Mouse (Mus musculus) testis, adult 2 months (tissue): Measurements from ENCODE around the gene Stag2. TPM values are rescaled to one million over a fixed set of nuclear protein-coding genes. Genes with fewer than 3 reads are reported as not detected.

Experiments
- H3K27ac ChIP-seq: fragments of 200-500 bp; 2 replicates; pipeline ENCODE4 v1.5.1; 2012; ENCODE audit warnings: low read depth, low read length; ENCODE audit not compliant: control insufficient read depth, insufficient read depth
- H3K27me3 ChIP-seq: fragments of 200-500 bp; 2 replicates; pipeline ENCODE4 v1.6.1; 2012; ENCODE audit warnings: mild to moderate bottlenecking, low read length, moderate library complexity; ENCODE audit not compliant: control insufficient read depth, insufficient read depth
- H3K36me3 ChIP-seq: fragments of 200-500 bp; 2 replicates; pipeline ENCODE4 v1.6.1; 2012; ENCODE audit warnings: mild to moderate bottlenecking, low read length; ENCODE audit not compliant: control insufficient read depth, insufficient read depth
- H3K4me1 ChIP-seq: fragments of 200-500 bp; 2 replicates; pipeline ENCODE4 v1.6.1; 2012; ENCODE audit warnings: low read length; ENCODE audit not compliant: control insufficient read depth, insufficient read depth
- H3K4me3 ChIP-seq: fragments of 200-500 bp; 2 replicates; pipeline ENCODE4 v1.5.1; 2012; ENCODE audit warnings: low read depth, mild to moderate bottlenecking, low read length, moderate library complexity, mixed read lengths; ENCODE audit not compliant: control insufficient read depth
- CTCF ChIP-seq: fragments of 200-500 bp; IDR thresholded peaks from 2 replicates; pipeline ENCODE4 v1.5.1; 2012; ENCODE audit warnings: low read depth, mild to moderate bottlenecking, inconsistent platforms, low read length, moderate library complexity; ENCODE audit not compliant: control insufficient read depth, insufficient read depth, insufficient replicate concordance
- POLR2A ChIP-seq: fragments of 200-500 bp; IDR thresholded peaks from 2 replicates; pipeline ENCODE4 v1.6.1; 2012; ENCODE audit warnings: low read depth, mild to moderate bottlenecking, inconsistent platforms, low read length, moderate library complexity; ENCODE audit not compliant: control insufficient read depth
- polyA plus RNA-seq: library from polyadenylated mRNA; depleted of rRNA; stranded (reverse); fragments of >200 nt; gene quantifications from 2 replicates; pipeline ENCODE4 v1.2.3, GENCODE M21; 2012; rRNA removed

Gene Stag2
- polyA plus RNA-seq, 1 experiment: 3.7 TPM

- TF ChIP-seq POLR2A (no peak), CTCF (no peak)
- no peaks in the 10 kb centered on the region for H3K36me3 ChIP-seq
- H3K4me1 ChIP-seq: no peaks in the 10 kb centered on the region
- no peaks in the 10 kb centered on the region for H3K27me3 ChIP-seq
- no peak overlapping the region for H3K4me3 ChIP-seq
- H3K27ac ChIP-seq: no peak overlapping the region
Observed at GRCm38 (mm10) chrX:42250342-42250741, 101.2 kb downstream of the Stag2 start.

- Histone ChIP-seq H3K4me3 (no peak overlapping the region), H3K27ac (no peak overlapping the region), H3K36me3 (no peaks in the 10 kb centered on the region), H3K27me3 (no peaks in the 10 kb centered on the region), H3K4me1 (no peaks in the 10 kb centered on the region)
- no peak for TF ChIP-seq POLR2A
- TF ChIP-seq CTCF: no peak
Observed at GRCm38 (mm10) chrX:42272713-42273112, 123.6 kb downstream of the Stag2 start.

GRCm38 (mm10) chrX:42290215-42290614 is 141.1 kb downstream of the Stag2 start:
- Histone ChIP-seq H3K27me3 (no peaks in the 10 kb centered on the region), H3K4me3 (no peak overlapping the region)
- TF ChIP-seq CTCF (no peak), POLR2A (no peak)

GRCm38 (mm10) chrX:42315231-42315630 is 166.1 kb downstream of the Stag2 start:
- Histone ChIP-seq H3K4me1 (no peaks in the 10 kb centered on the region), H3K4me3 (no peak overlapping the region), H3K36me3 (no peaks in the 10 kb centered on the region), H3K27ac (no peak overlapping the region), H3K27me3 (no peaks in the 10 kb centered on the region)
- TF ChIP-seq CTCF (no peak), POLR2A (no peak)

More at GRCm38 (mm10) chrX:42290215-42290614, 141.1 kb downstream of the Stag2 start:
- Histone ChIP-seq H3K27ac (no peak overlapping the region), H3K4me1 (no peaks in the 10 kb centered on the region), H3K36me3 (no peaks in the 10 kb centered on the region)

GRCm38 (mm10) chrX:42320424-42320823 is 171.3 kb downstream of the Stag2 start:
- Histone ChIP-seq H3K36me3 (no peaks in the 10 kb centered on the region), H3K27me3 (no peaks in the 10 kb centered on the region), H3K4me3 (no peak overlapping the region), H3K4me1 (no peaks in the 10 kb centered on the region), H3K27ac (no peak overlapping the region)
- TF ChIP-seq CTCF (no peak), POLR2A (no peak)

- no peak overlapping the region for H3K4me3 ChIP-seq
- H3K36me3 ChIP-seq: no peaks in the 10 kb centered on the region
- TF ChIP-seq CTCF (no peak), POLR2A (no peak)
- no peaks in the 10 kb centered on the region for H3K27me3 ChIP-seq
- H3K4me1 ChIP-seq: no peaks in the 10 kb centered on the region
- no peak overlapping the region for H3K27ac ChIP-seq
Observed at GRCm38 (mm10) chrX:42321200-42321773, 172.2 kb downstream of the Stag2 start.

GRCm38 (mm10) chrX:42324848-42325247 is 175.7 kb downstream of the Stag2 start:
- H3K27me3 ChIP-seq: no peaks in the 10 kb centered on the region
- TF ChIP-seq POLR2A: no peak
- TF ChIP-seq CTCF: no peak
- H3K27ac ChIP-seq: no peak overlapping the region
- H3K4me3 ChIP-seq: no peak overlapping the region
- H3K36me3 ChIP-seq: no peaks in the 10 kb centered on the region
- no peaks in the 10 kb centered on the region for H3K4me1 ChIP-seq

Other genes with a start within 250 kb of the Stag2 start
- 3.4 and 5.0 TPM in 2 replicates for gene Thoc2, start 228.6 kb upstream of the Stag2 start, polyA plus RNA-seq
- gene Xiap, start 89.6 kb upstream of the Stag2 start, polyA plus RNA-seq: 1.1 and 1.5 TPM in 2 replicates